Mouse (Mus musculus): ENCODE measurements around the gene Bhlha15.
A peak's percentile ranks its signal among the peaks of the same experiment; 100 is the strongest.

Gene Bhlha15

GRCm38 (mm10) chr5:144189327-144189726 is 759 bp upstream of the Bhlha15 start:
- no peak for DNase-seq (ENCODE audit: low read depth in 1 of 2, low spot score in 2 of 2)

- no peak for DNase-seq (ENCODE audit: low read depth in 1 of 2, low spot score in 2 of 2)
These were observed 940 bp downstream of the Bhlha15 start for GRCm38 (mm10) chr5:144191026-144191425.

- no peak for DNase-seq (ENCODE audit: low read depth in 1 of 2, low spot score in 2 of 2)
These were observed 2.6 kb downstream of the Bhlha15 start for GRCm38 (mm10) chr5:144192673-144193072.

- DNase-seq (ENCODE audit: low read depth in 1 of 2, low spot score in 2 of 2), result no peak
These were observed 4.3 kb downstream of the Bhlha15 start for GRCm38 (mm10) chr5:144194416-144194815.

GRCm38 (mm10) chr5:144195567-144195966 is 5.5 kb downstream of the Bhlha15 start:
- DNase-seq (ENCODE audit: low read depth in 1 of 2, low spot score in 2 of 2), result no peak

- no peak for DNase-seq (ENCODE audit: low read depth in 1 of 2, low spot score in 2 of 2)
These were observed 10.5 kb downstream of the Bhlha15 start for GRCm38 (mm10) chr5:144200616-144201015.

GRCm38 (mm10) chr5:144202430-144202829 is 12.3 kb downstream of the Bhlha15 start:
- no peak for DNase-seq (ENCODE audit: low read depth in 1 of 2, low spot score in 2 of 2)

- no peak for DNase-seq (ENCODE audit: low read depth in 1 of 2, low spot score in 2 of 2)
These were observed 13.4 kb downstream of the Bhlha15 start for GRCm38 (mm10) chr5:144203398-144203959.

- no peak for DNase-seq (ENCODE audit: low read depth in 1 of 2, low spot score in 2 of 2)
These were observed 14.2 kb downstream of the Bhlha15 start for GRCm38 (mm10) chr5:144204303-144204702.

GRCm38 (mm10) chr5:144204911-144205310 is 14.8 kb downstream of the Bhlha15 start:
- no peak for DNase-seq (ENCODE audit: low read depth in 1 of 2, low spot score in 2 of 2)

- no peak for DNase-seq (ENCODE audit: low read depth in 1 of 2, low spot score in 2 of 2)
These were observed 16.0 kb downstream of the Bhlha15 start for GRCm38 (mm10) chr5:144206069-144206468.

- no peak for DNase-seq (ENCODE audit: low read depth in 1 of 2, low spot score in 2 of 2)
These were observed 17.4 kb downstream of the Bhlha15 start for GRCm38 (mm10) chr5:144207478-144207877.

GRCm38 (mm10) chr5:144214453-144214852 is 24.4 kb downstream of the Bhlha15 start:
- peak in 1 of 2 experiments; percentile 26 for DNase-seq (ENCODE audit: low read depth in 1 of 2, low spot score in 2 of 2)

- no peak for DNase-seq (ENCODE audit: low read depth in 1 of 2, low spot score in 2 of 2)
These were observed 25.9 kb downstream of the Bhlha15 start for GRCm38 (mm10) chr5:144215992-144216391.

- no peak for DNase-seq (ENCODE audit: low read depth in 1 of 2, low spot score in 2 of 2)
These were observed 28.0 kb downstream of the Bhlha15 start for GRCm38 (mm10) chr5:144218061-144218460.

GRCm38 (mm10) chr5:144219306-144219705 is 29.2 kb downstream of the Bhlha15 start:
- DNase-seq (ENCODE audit: low read depth in 1 of 2, low spot score in 2 of 2), result no peak

GRCm38 (mm10) chr5:144219936-144220335 is 29.9 kb downstream of the Bhlha15 start:
- no peak for DNase-seq (ENCODE audit: low read depth in 1 of 2, low spot score in 2 of 2)

GRCm38 (mm10) chr5:144221305-144221704 is 31.2 kb downstream of the Bhlha15 start:
- DNase-seq (ENCODE audit: low read depth in 1 of 2, low spot score in 2 of 2), result peak; percentile 16 to 20

- DNase-seq (ENCODE audit: low read depth in 1 of 2, low spot score in 2 of 2), result no peak
These were observed 32.9 kb downstream of the Bhlha15 start for GRCm38 (mm10) chr5:144222811-144223502.

- peak; percentile 78 to 85 for DNase-seq (ENCODE audit: low read depth in 1 of 2, low spot score in 2 of 2)
These were observed 33.4 kb downstream of the Bhlha15 start, which contains the start of gene Tecpr1 for GRCm38 (mm10) chr5:144223503-144223862. Gene Tecpr1 (minus strand): TSS chr5:144223615.

- no peak for DNase-seq (ENCODE audit: low read depth in 1 of 2, low spot score in 2 of 2)
These were observed 34.1 kb downstream of the Bhlha15 start for GRCm38 (mm10) chr5:144223899-144224816.

GRCm38 (mm10) chr5:144226220-144226619 is 36.1 kb downstream of the Bhlha15 start:
- no peak for DNase-seq (ENCODE audit: low read depth in 1 of 2, low spot score in 2 of 2)

Data from monocyte, adult 2 months (primary cell).